Mouse (Mus musculus): ENCODE measurements around the gene Slc25a33.

DNA sequence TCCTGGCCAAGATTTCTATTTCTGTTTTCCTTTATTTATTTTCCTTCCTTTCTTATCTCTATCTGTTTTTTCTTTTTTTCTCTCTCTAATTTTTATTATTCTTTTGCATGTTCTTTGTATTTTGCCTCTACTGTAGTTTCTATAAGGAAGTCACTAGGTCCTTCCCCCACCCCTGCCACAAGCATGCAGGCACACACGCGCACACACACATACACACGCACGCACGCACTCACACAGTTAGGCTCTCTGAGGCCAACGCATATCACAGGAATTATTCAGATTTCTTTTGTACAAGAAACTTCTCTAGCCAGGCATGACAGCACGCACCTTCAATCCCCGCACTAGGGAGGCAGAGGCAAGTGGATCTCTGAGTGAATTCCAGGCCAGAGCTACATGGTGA, 68.1 kb downstream of the Slc25a33 start:
- TF ChIP-seq EP300 (IDR thresholded peaks at IDR 0.05; ENCODE audit: insufficient read depth, low read depth, low read length): no peak
- TF ChIP-seq CTCF (IDR thresholded peaks at IDR 0.05): no peak
- no peak for TF ChIP-seq POLR2A (IDR thresholded peaks at IDR 0.05; ENCODE audit: insufficient read depth, low read depth, low read length)
